Mouse (Mus musculus) spleen, adult 2 months (tissue): ENCODE data around the gene Ucp3.

ENCODE experiments used
- CTCF ChIP-seq: fragments of 200-500 bp; IDR thresholded peaks from 2 replicates; pipeline ENCODE4 v1.5.1; 2011; ENCODE audit warnings: mild to moderate bottlenecking, inconsistent platforms; ENCODE audit not compliant: insufficient read depth, insufficient read length, insufficient replicate concordance; ENCODE audit errors: extremely low read depth
- POLR2A ChIP-seq: fragments of 200-500 bp; IDR thresholded peaks from 2 replicates; pipeline ENCODE4 v1.6.1; 2011; ENCODE audit warnings: low read depth, low read length, inconsistent platforms

DNA sequence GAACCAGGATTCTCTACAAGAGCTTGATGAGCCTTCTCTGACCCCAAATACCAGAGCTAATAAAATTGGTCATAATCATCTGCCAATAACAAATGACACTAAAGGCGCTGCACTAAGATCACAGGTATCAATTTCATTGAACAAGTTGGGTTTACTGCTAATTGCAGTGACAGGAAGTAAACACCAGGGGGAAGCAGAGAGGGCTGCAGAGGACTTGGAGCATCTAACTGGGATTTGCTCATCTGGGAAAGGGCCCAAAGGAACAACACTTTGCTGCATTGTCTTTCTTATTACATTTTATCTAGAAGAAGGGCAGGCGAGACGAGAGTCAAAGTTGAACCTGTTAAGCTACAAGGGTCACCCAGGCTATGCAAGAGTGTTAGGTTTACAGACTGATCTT lies 43.7 kb upstream of the Ucp3 start:
- TF ChIP-seq CTCF: peak; percentile 54; the same call in 1 of the 2 replicates
- no peak for TF ChIP-seq POLR2A
